Mouse (Mus musculus) stomach, postnatal 0 days (tissue): Measurements from ENCODE around the gene Hagh. TPM values are rescaled to one million over a fixed set of nuclear protein-coding genes. Genes with fewer than 3 reads are reported as not detected.

Source experiments
- ATAC-seq: fragments of 200-750 bp; cut with Nextera tagmentation; 2 replicates; pipeline ENCODE4 v1.8.0; 2017; ENCODE audit not compliant: low FRiP score, low TSS enrichment
- DNase-seq: peaks from one replicate; pipeline ENCODE4 v3.0.0-alpha.2; 2016; ENCODE audit warnings: low spot score
- H3K27ac ChIP-seq: fragments of 300-500 bp; sonication (generic); replicated peaks from 2 replicates; pipeline ENCODE4 v1.5.1; 2014; ENCODE audit warnings: mild to moderate bottlenecking, control low read depth
- H3K27me3 ChIP-seq: fragments of 300-500 bp; sonication (generic); 2 replicates; pipeline ENCODE4 v1.6.1; 2014; ENCODE audit warnings: low read length; ENCODE audit not compliant: control insufficient read depth, insufficient read depth
- H3K36me3 ChIP-seq: fragments of 300-500 bp; sonication (generic); 2 replicates; pipeline ENCODE4 v1.6.1; 2014; ENCODE audit warnings: low read length, mixed read lengths; ENCODE audit not compliant: control insufficient read depth, insufficient read depth
- H3K4me1 ChIP-seq: fragments of 300-500 bp; sonication (generic); replicated peaks from 2 replicates; pipeline ENCODE4 v1.6.1; 2014; ENCODE audit warnings: antibody characterized with exemption; ENCODE audit not compliant: control insufficient read depth, insufficient read depth
- H3K4me2 ChIP-seq: fragments of 300-500 bp; sonication (generic); replicated peaks from 2 replicates; pipeline ENCODE4 v1.6.1; 2014; ENCODE audit warnings: low read depth, mild to moderate bottlenecking, control low read depth, moderate library complexity
- H3K4me3 ChIP-seq: fragments of 300-500 bp; sonication (generic); 2 replicates; pipeline ENCODE4 v1.5.1; 2014; ENCODE audit warnings: low read depth, low read length, control low read depth
- H3K9ac ChIP-seq: fragments of 300-500 bp; sonication (generic); 2 replicates; pipeline ENCODE4 v1.6.1; 2014; ENCODE audit warnings: mild to moderate bottlenecking, low read length, control low read depth, mixed read lengths
- H3K9me3 ChIP-seq: fragments of 300-500 bp; sonication (generic); 2 replicates; pipeline ENCODE4 v1.6.1; 2016; ENCODE audit warnings: low read length; ENCODE audit not compliant: control insufficient read depth
- CTCF ChIP-seq: IDR thresholded peaks from 2 replicates; pipeline ENCODE4 v1.5.1; 2016; ENCODE audit warnings: antibody characterized with exemption, low read depth, mild to moderate bottlenecking, moderate library complexity
- EP300 ChIP-seq: optimal IDR thresholded peaks from 2 replicates; pipeline ENCODE3; 2016; ENCODE audit warnings: antibody characterized with exemption
- WGBS: fragments of 180-500 bp; shearing (Covaris S2); extraction: QIAGEN DNeasy Blood & Tissue Kit; methylation state at CpG from one replicate; pipeline ENCODE4 v1.1.7; 2014; 5-methylcytosine and 5-hydroxymethylcytosine counted together
- polyA plus RNA-seq: library from polyadenylated mRNA; unstranded; fragments of >200 nt; fragmentation: Nextera tagmentation; extraction: Ambion mirVana; gene quantifications from 2 replicates; pipeline ENCODE4 v1.2.1, GENCODE M21; 2015

The Hagh gene
- polyA plus RNA-seq, 1 experiment from 2014 or later: 51.3 TPM

GRCm38 (mm10) chr17:24860076-24860475 lies 20.1 kb downstream of the Hagh start:
- H3K27ac ChIP-seq: no peak overlapping the region
- 91% methylated on average over 8 of the region's 8 CpGs for WGBS
- ATAC-seq (peak; percentile 25; the same call in 1 of the 2 replicates), DNase-seq (no peak)
- H3K9ac ChIP-seq: no peak overlapping the region
- no peak overlapping the region for H3K4me3 ChIP-seq
- peaks cover 21% of the 10 kb centered on the region for H3K36me3 ChIP-seq
- no peak for TF ChIP-seq EP300
- no peaks in the 10 kb centered on the region for H3K27me3 ChIP-seq
- H3K4me1 ChIP-seq: no peaks in the 10 kb centered on the region
- no peak overlapping the region for H3K4me2 ChIP-seq
- no peaks in the 10 kb centered on the region for H3K9me3 ChIP-seq

- 95% methylated on average over 3 of the region's 3 CpGs for WGBS
- H3K36me3 ChIP-seq: peaks cover 14% of the 10 kb centered on the region
Measured at GRCm38 (mm10) chr17:24861785-24862184, 21.8 kb downstream of the Hagh start.

GRCm38 (mm10) chr17:24865776-24866175 lies 25.8 kb downstream of the Hagh start, which contains the start of gene Igfals:
TSS of gene Igfals (plus strand) at chr17:24865997.
- Histone ChIP-seq H3K27ac (no peak within 1 kb of the TSS), H3K27me3 (no peaks in the 10 kb centered on the region), H3K9me3 (no peaks in the 10 kb centered on the region), H3K4me1 (no peaks in the 10 kb centered on the region), H3K4me3 (no peak within 1 kb of the TSS), H3K4me2 (no peak within 1 kb of the TSS), H3K36me3 (peaks cover 14% of the 10 kb centered on the region), H3K9ac (no peak within 1 kb of the TSS)
- ATAC-seq: no peak
- no peak for DNase-seq
- WGBS: 87% methylated on average over 8 of the region's 8 CpGs
- no peak for TF ChIP-seq EP300
- TF ChIP-seq CTCF: no peak

More at GRCm38 (mm10) chr17:24861785-24862184, 21.8 kb downstream of the Hagh start:
- TF ChIP-seq CTCF: no peak
- TF ChIP-seq EP300: no peak
- Histone ChIP-seq H3K27ac (no peak overlapping the region), H3K9ac (no peak overlapping the region), H3K4me3 (no peak overlapping the region), H3K9me3 (no peaks in the 10 kb centered on the region), H3K4me2 (no peak overlapping the region), H3K4me1 (no peaks in the 10 kb centered on the region), H3K27me3 (no peaks in the 10 kb centered on the region)
- DNase-seq: no peak
- ATAC-seq: no peak

- DNase-seq: no peak
- ATAC-seq: no peak
- Histone ChIP-seq H3K4me1 (no peaks in the 10 kb centered on the region), H3K4me3 (no peak overlapping the region), H3K27ac (no peak overlapping the region), H3K9ac (no peak overlapping the region), H3K27me3 (no peaks in the 10 kb centered on the region), H3K36me3 (0 out of 2 replicates have a peak, but pooled peaks cover 6% of the 10 kb centered on the region), H3K9me3 (no peaks in the 10 kb centered on the region), H3K4me2 (no peak overlapping the region)
- 94% methylated on average over 10 of the region's 10 CpGs for WGBS
- TF ChIP-seq EP300 (no peak), CTCF (no peak)
Measured at GRCm38 (mm10) chr17:24867914-24868313, 28.0 kb downstream of the Hagh start.

- H3K36me3 ChIP-seq: no peaks in the 10 kb centered on the region
- no peak overlapping the region for H3K4me3 ChIP-seq
- ATAC-seq (no peak), DNase-seq (no peak)
- H3K4me1 ChIP-seq: no peaks in the 10 kb centered on the region
- 52% methylated on average over 4 of the region's 4 CpGs for WGBS
- H3K4me2 ChIP-seq: no peak overlapping the region
- TF ChIP-seq EP300: no peak
- no peak for TF ChIP-seq CTCF
- no peak overlapping the region for H3K27ac ChIP-seq
- H3K9me3 ChIP-seq: no peaks in the 10 kb centered on the region
- H3K9ac ChIP-seq: no peak overlapping the region
- H3K27me3 ChIP-seq: no peaks in the 10 kb centered on the region
Measured at GRCm38 (mm10) chr17:24873695-24874404, 33.9 kb downstream of the Hagh start.

- Histone ChIP-seq H3K27me3 (no peaks in the 10 kb centered on the region), H3K4me2 (no peak overlapping the region), H3K4me3 (no peak overlapping the region), H3K9me3 (no peaks in the 10 kb centered on the region), H3K9ac (no peak overlapping the region), H3K4me1 (no peaks in the 10 kb centered on the region), H3K36me3 (no peaks in the 10 kb centered on the region), H3K27ac (no peak overlapping the region)
- no peak for TF ChIP-seq EP300
- TF ChIP-seq CTCF: no peak
- DNase-seq (no peak), ATAC-seq (no peak)
- WGBS: 45% methylated on average over 1 of the region's 1 CpGs
Measured at GRCm38 (mm10) chr17:24874405-24874745, 34.4 kb downstream of the Hagh start.
